Mouse (Mus musculus) left cerebral cortex, adult 18-20 months (tissue): ENCODE results near the gene Gm49387. TPM values are rescaled to one million over a fixed set of nuclear protein-coding genes. Genes with fewer than 3 reads are reported as not detected.

Experiments used
- DNase-seq, 2 experiments: peaks; one replicate each; pipeline ENCODE4 v3.0.0; 2021 to 2022; ENCODE audit warnings: low spot score in 2 of 2, mixed read lengths in 1 of 2
- total RNA-seq, 2 experiments: library from RNA; stranded (reverse); gene quantifications; 2 replicates each; pipeline ENCODE4 v1.2.3; 2021

Gene Gm49387
- total RNA-seq, 2 experiments from 2014 or later, result 0.66 TPM; not detected in 1

- no peak for DNase-seq
Observed at GRCm38 (mm10) chr14:31662555-31663211, 22.0 kb upstream of the Gm49387 start.

- DNase-seq, result peak; percentile 86 to 90
Observed at GRCm38 (mm10) chr14:31661671-31662554, 21.2 kb upstream of the Gm49387 start.

- peak in 1 of 2 experiments; percentile 30 for DNase-seq
Observed at GRCm38 (mm10) chr14:31660312-31661093, 19.8 kb upstream of the Gm49387 start.

- no peak for DNase-seq
Observed at GRCm38 (mm10) chr14:31659501-31660181, 19.0 kb upstream of the Gm49387 start.

GRCm38 (mm10) chr14:31658126-31658680, 17.5 kb upstream of the Gm49387 start:
- no peak for DNase-seq

GRCm38 (mm10) chr14:31656857-31657645, 16.4 kb upstream of the Gm49387 start:
- peak; percentile 79 to 82 for DNase-seq

- no peak for DNase-seq
Observed at GRCm38 (mm10) chr14:31656386-31656785, 15.7 kb upstream of the Gm49387 start.

- DNase-seq, result no peak
Observed at GRCm38 (mm10) chr14:31655406-31655805, 14.7 kb upstream of the Gm49387 start.

GRCm38 (mm10) chr14:31654816-31655215, 14.1 kb upstream of the Gm49387 start:
- no peak for DNase-seq

GRCm38 (mm10) chr14:31653101-31653875, 12.6 kb upstream of the Gm49387 start:
- no peak for DNase-seq

GRCm38 (mm10) chr14:31652624-31653023, 11.9 kb upstream of the Gm49387 start:
- no peak for DNase-seq

- DNase-seq, result no peak
Observed at GRCm38 (mm10) chr14:31652106-31652505, 11.4 kb upstream of the Gm49387 start.

- DNase-seq, result no peak
Observed at GRCm38 (mm10) chr14:31651206-31651605, 10.5 kb upstream of the Gm49387 start.

GRCm38 (mm10) chr14:31650347-31650746, 9.7 kb upstream of the Gm49387 start:
- DNase-seq, result no peak

- no peak for DNase-seq
Observed at GRCm38 (mm10) chr14:31647991-31648390, 7.3 kb upstream of the Gm49387 start.

- DNase-seq, result no peak
Observed at GRCm38 (mm10) chr14:31645920-31646319, 5.2 kb upstream of the Gm49387 start.

- no peak for DNase-seq
Observed at GRCm38 (mm10) chr14:31644931-31645547, 4.4 kb upstream of the Gm49387 start.

- DNase-seq, result no peak
Observed at GRCm38 (mm10) chr14:31644183-31644830, 3.6 kb upstream of the Gm49387 start.
